Mouse (Mus musculus): ENCODE measurements around the gene Zswim8.

- TF ChIP-seq EP300 (IDR thresholded peaks at IDR 0.05; ENCODE audit: low read depth), result no peak
- TF ChIP-seq CTCF (IDR thresholded peaks at IDR 0.05; ENCODE audit: low read depth), result no peak
These were observed 28.6 kb downstream of the Zswim8 start for GRCm38 (mm10) chr14:20735892-20736390.

Data from liver, postnatal 0 days (tissue).